In genomic region chr1:91413898-91414594, GRCm38 (mm10) we compare ENCODE assay signal across 8 mouse cellular contexts. TPM values are rescaled to one million over a fixed set of nuclear protein-coding genes. Genes with fewer than 3 reads are reported as not detected.
A peak's percentile ranks its signal among the peaks of the same experiment; 100 is the strongest.
DNase-seq lines count a peak whose midpoint lies in the region; ATAC-seq and TF ChIP-seq lines count a peak whose summit lies in the region.

Gene Hes6, minus strand, starts transcription at chr1:91414038.

- DNase-seq in R1 (ENCODE audit: low read depth, low spot score), result peak; percentile 66
- peak; percentile 99 for DNase-seq in cerebellum, postnatal 10 days
- peak; percentile 88 for DNase-seq in gastrocnemius, postnatal 10 days
- peak; percentile 92 for DNase-seq in hindbrain, postnatal 0 days (ENCODE audit: low spot score)
- DNase-seq in left cerebral cortex, postnatal 14 days (ENCODE audit: low spot score in 2 of 2), result peak; percentile 63 to 82
- DNase-seq in right cerebral cortex, postnatal 25 days, result peak; percentile 61
- no peak for DNase-seq in c-Kit-positive CD71-positive TER-119-positive erythroid progenitor cells, embryonic 14.5 days (ENCODE audit: low spot score)

- 1% methylated on average over 39 of the region's 39 CpGs for WGBS in hindbrain, postnatal 0 days

- peak within 1 kb of the TSS; percentile 96 for H3K4me2 ChIP-seq in hindbrain, postnatal 0 days (ENCODE audit: low read depth, low read length)

- TF ChIP-seq CTCF in hindbrain, postnatal 0 days (IDR thresholded peaks at IDR 0.05; ENCODE audit: low read depth), result no peak

- peaks cover 20% of the 10 kb centered on the region; the same call in 1 of the 2 replicates for H3K36me3 ChIP-seq in hindbrain, postnatal 0 days (ENCODE audit: insufficient read depth, low read length)

- intact Hi-C loops in left cerebral cortex, postnatal 14 days (cut with DNase I), result no loop called here

- peak; percentile 75 for ATAC-seq in hindbrain, postnatal 0 days
- ATAC-seq in megakaryocyte progenitor cell, adult 5-6 weeks (replicated peaks; ENCODE audit: poor library complexity), result peak; percentile 27

- peaks cover 9% of the 10 kb centered on the region; the same call in 1 of the 2 replicates for H3K4me1 ChIP-seq in hindbrain, postnatal 0 days (ENCODE audit: insufficient read depth, low read length)

- H3K27ac ChIP-seq in hindbrain, postnatal 0 days, result peak within 1 kb of the TSS; percentile 91

- H3K9ac ChIP-seq in hindbrain, postnatal 0 days (replicated peaks; ENCODE audit: low read length), result peak within 1 kb of the TSS; percentile 83

- no peaks in the 10 kb centered on the region for H3K9me3 ChIP-seq in hindbrain, postnatal 0 days (ENCODE audit: low read length)

- no peaks in the 10 kb centered on the region for H3K27me3 ChIP-seq in hindbrain, postnatal 0 days (ENCODE audit: insufficient read depth, low read length)

- H3K4me3 ChIP-seq in hindbrain, postnatal 0 days (ENCODE audit: low read length), result peak within 1 kb of the TSS; percentile 65

RNA-seq across cellular contexts. Expression of gene Hes6, which starts in this region (rescaled TPM):
- 10 to 100 TPM; 19.8 to 21.4 TPM for total RNA-seq in gastrocnemius, postnatal 10 days (2021)
- total RNA-seq in hindbrain, postnatal 0 days (2014; rRNA removed), result 154 and 160 TPM in 2 replicates
- polyA plus RNA-seq in hindbrain, postnatal 0 days (2015; fragmentation: Nextera tagmentation; extraction: Ambion mirVana), result 129 and 131 TPM in 2 replicates
- total RNA-seq in left cerebral cortex, postnatal 14 days (2021), result 10 to 100 TPM; 16.5 to 21.0 TPM
- total RNA-seq in megakaryocyte progenitor cell, adult 5-6 weeks (2015), result 34.4 and 35.4 TPM in 2 replicates
- 30.4 and 39.6 TPM in 2 replicates for total RNA-seq in megakaryocyte progenitor cell, adult 5-6 weeks (2017)
